Mouse (Mus musculus) embryonic fibroblast, embryonic 13.5 days (primary cell): Measurements from ENCODE around the gene Fcgr4. TPM values are rescaled to one million over a fixed set of nuclear protein-coding genes. Genes with fewer than 3 reads are reported as not detected.

Experiments used
- H3K27ac ChIP-seq: 2 replicates; pipeline ENCODE4 v1.5.1; 2012; ENCODE audit warnings: low read length, control low read depth, inconsistent platforms; ENCODE audit not compliant: insufficient read depth
- H3K4me1 ChIP-seq: 2 replicates; pipeline ENCODE4 v1.6.1; 2011; ENCODE audit warnings: low read length; ENCODE audit not compliant: control insufficient read depth, insufficient read depth
- H3K4me3 ChIP-seq: 2 replicates; pipeline ENCODE4 v1.5.1; 2011; ENCODE audit warnings: mild to moderate bottlenecking, control low read depth, low read length; ENCODE audit not compliant: insufficient read depth
- CTCF ChIP-seq: IDR thresholded peaks from 2 replicates; pipeline ENCODE4 v1.5.1; 2011; ENCODE audit warnings: mild to moderate bottlenecking, control low read depth, low read length, moderate library complexity, borderline replicate concordance; ENCODE audit not compliant: insufficient read depth
- POLR2A ChIP-seq: IDR thresholded peaks from 2 replicates; pipeline ENCODE4 v1.6.1; 2011; ENCODE audit warnings: low read depth, mild to moderate bottlenecking, control low read depth, low read length, moderate library complexity
- polyA plus RNA-seq: library from polyadenylated mRNA; stranded (reverse); fragments of >200 nt; gene quantifications from 2 replicates; pipeline ENCODE4 v1.2.4, GENCODE M21; 2011; ENCODE audit warnings: low read depth; ENCODE audit not compliant: missing spikeins, insufficient read length

Fcgr4 gene
- polyA plus RNA-seq, 1 experiment: not detected

DNA sequence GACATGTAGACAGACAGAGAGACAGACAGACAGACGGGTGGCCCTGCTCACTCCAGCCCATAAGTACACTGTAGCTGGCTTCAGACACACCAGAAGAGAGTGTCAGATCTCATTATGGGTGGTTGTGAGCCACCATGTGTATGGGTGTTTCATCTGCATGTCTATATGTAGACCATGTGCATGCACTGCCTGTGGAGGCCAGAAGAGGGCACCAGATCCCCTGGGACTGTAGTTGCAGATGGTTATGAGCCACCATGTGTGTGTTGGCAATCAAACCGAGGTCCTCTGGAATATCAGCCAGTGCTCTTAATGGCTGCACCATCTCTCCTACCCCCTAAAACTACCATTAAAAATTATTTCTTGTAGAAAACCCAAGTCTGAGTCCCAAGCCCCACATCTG, 11.8 kb upstream of the Fcgr4 start:
- TF ChIP-seq CTCF (no peak), POLR2A (no peak)
- Histone ChIP-seq H3K4me1 (no peaks in the 10 kb centered on the region), H3K27ac (no peak overlapping the region), H3K4me3 (no peak overlapping the region)

GRCm38 (mm10) chr1:171011733-171012132, 7.0 kb upstream of the Fcgr4 start:
- no peak for TF ChIP-seq POLR2A
- TF ChIP-seq CTCF: no peak
- Histone ChIP-seq H3K27ac (no peak overlapping the region), H3K4me1 (no peaks in the 10 kb centered on the region), H3K4me3 (no peak overlapping the region)

DNA sequence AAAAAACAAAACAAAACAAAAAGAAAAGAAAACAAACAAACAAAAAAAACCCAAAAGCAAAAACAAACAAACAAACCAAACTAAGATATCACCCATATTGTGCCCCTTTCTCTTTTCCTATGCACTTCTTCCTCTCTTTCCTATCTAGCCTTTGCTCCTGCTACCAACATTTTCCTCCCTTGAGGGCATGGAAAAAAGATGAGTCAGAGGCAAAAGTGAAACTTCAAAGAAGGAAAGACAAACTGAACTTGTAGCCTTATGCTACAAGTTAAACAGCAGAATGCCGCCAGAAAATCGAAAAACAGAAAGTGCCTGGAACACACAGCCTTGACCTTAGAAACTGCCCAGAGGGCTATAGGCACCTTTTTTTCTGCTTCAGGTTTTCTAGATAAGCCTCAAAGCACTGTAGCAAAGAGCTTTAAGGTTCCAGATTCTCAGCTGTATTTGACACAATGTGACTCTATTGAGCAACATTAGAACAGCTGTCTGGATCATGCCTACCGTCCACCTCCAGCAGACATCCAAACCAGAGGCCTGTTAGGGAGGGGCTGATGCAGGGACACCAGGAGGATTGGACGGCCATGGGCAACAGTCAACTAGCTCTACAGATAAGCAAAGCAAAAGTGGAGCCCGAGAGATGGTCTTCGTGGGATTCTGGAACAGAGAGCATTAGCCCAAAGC, 1.9 kb upstream of the Fcgr4 start:
- TF ChIP-seq CTCF (no peak), POLR2A (no peak)
- Histone ChIP-seq H3K4me3 (no peak overlapping the region), H3K27ac (no peak overlapping the region), H3K4me1 (peaks cover 3% of the 10 kb centered on the region; the same call in 1 of the 2 replicates)

- Histone ChIP-seq H3K4me1 (peaks cover 3% of the 10 kb centered on the region; the same call in 1 of the 2 replicates), H3K27ac (no peak overlapping the region), H3K4me3 (no peak overlapping the region)
- no peak for TF ChIP-seq CTCF
- no peak for TF ChIP-seq POLR2A
Observed at GRCm38 (mm10) chr1:171017468-171018158, 1.1 kb upstream of the Fcgr4 start.

DNA sequence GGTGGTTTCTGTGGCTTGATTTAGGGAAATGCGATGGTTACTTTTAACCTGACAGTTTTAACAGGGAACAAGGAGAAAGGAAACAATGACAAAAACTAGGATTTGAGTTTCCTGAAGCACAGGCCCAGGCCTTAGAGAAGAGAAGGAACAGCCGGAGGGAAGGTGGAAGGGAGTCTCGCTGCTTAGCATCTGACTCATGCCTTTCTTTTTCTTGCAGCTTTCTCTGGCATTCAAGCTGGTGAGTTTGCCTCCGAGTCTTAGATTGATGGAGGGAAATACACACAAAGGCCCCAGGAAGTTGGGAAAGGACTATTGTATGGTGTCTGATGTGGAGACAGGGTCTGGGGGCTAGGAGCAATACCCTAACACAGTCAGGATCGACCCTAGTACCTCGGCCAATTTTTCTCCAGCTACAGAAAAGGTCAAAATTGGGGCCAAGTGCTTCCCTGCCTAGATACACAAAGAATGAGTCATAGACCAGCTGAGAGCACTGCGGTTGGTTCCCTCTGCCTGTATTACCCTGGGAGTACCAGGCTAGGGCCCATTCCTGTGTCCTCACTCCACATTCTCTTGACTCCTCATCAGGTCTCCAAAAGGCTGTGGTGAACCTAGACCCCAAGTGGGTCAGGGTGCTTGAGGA, 711 bp downstream of the Fcgr4 start:
- no peak overlapping the region for H3K4me3 ChIP-seq

DNA sequence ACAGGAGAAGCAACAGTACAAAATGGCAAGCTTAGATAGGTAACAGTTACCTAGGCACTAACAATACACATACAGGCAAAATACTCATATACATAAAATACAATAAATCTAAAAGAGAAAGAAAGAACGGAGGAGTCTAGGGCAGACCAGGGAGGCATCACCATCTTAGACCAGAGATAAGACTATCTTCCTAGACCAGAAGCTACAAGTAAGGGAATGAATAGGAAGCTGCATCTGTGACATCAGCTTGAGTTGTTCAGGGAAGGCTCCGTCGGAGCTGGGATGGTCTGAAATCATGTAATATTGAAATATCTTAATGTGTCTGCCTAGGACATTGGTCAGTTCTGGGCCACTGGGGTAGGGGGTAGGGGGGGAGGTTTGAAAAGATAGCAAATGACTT, 13.0 kb downstream of the Fcgr4 start:
- Histone ChIP-seq H3K27ac (no peak overlapping the region), H3K4me1 (no peaks in the 10 kb centered on the region; the same call in 1 of the 2 replicates), H3K4me3 (no peak overlapping the region)
- TF ChIP-seq POLR2A: no peak
- TF ChIP-seq CTCF: no peak

More for the DNA sequence above, 711 bp downstream of the Fcgr4 start:
- TF ChIP-seq CTCF (no peak), POLR2A (no peak)
- peak overlapping the region; percentile 51; the same call in 1 of the 2 replicates for H3K27ac ChIP-seq
- H3K4me1 ChIP-seq: peaks cover 3% of the 10 kb centered on the region; the same call in 1 of the 2 replicates

DNA sequence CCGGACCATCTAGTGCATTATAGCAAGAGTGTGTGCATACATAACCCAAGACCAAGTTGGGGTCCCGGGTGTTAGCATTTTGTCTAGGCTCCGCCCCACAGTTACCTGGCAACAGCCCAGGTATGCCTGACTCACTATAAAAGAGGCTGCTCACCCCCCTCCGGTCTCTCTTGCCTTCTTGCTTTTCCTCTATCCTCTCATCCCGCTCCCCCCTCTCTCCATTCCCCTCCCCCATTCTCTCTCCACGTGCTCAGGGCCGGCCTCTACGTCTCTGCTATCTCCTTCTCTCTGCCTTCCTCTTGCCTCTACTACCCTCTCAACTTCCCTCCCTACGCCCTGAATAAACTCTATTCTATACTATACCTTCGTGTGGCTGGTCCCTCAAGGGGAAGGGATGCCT, 14.0 kb downstream of the Fcgr4 start:
- no peak for TF ChIP-seq CTCF
- no peak for TF ChIP-seq POLR2A
- H3K4me3 ChIP-seq: peak overlapping the region; percentile 81
- H3K27ac ChIP-seq: no peak overlapping the region

GRCm38 (mm10) chr1:171033196-171033595, 14.5 kb downstream of the Fcgr4 start:
- Histone ChIP-seq H3K27ac (no peak overlapping the region), H3K4me1 (no peaks in the 10 kb centered on the region; the same call in 1 of the 2 replicates), H3K4me3 (peak overlapping the region; percentile 81)
- TF ChIP-seq CTCF (no peak), POLR2A (no peak)

More for the DNA sequence above, 14.0 kb downstream of the Fcgr4 start:
- no peaks in the 10 kb centered on the region; the same call in 1 of the 2 replicates for H3K4me1 ChIP-seq

DNA sequence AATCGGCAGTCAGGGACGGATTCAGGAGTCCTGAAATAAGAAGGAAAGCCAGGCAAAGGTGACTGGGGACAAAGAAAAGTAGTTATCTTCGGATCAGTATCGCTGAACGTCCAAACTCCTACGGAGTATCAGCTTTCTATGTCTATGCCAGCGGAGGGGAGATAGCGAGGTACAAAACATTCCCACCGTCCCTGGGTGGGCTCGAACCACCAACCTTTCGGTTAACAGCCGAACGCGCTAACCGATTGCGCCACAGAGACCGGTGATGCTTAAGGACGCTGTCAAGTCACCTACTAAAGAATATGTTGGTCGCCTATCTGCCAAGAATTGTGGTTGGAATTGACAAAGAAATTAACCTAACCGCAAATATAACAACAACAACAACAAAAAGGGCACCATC, 15.0 kb downstream of the Fcgr4 start:
- no peak for TF ChIP-seq POLR2A
- TF ChIP-seq CTCF: no peak
- Histone ChIP-seq H3K27ac (no peak overlapping the region), H3K4me3 (peak overlapping the region; percentile 81), H3K4me1 (no peaks in the 10 kb centered on the region; the same call in 1 of the 2 replicates)
